Mouse (Mus musculus): ENCODE measurements around the gene Fgfr2.

- TF ChIP-seq POLR2A (IDR thresholded peaks at IDR 0.05; ENCODE audit: control insufficient read depth, low read depth, low read length) (no peak), CTCF (IDR thresholded peaks at IDR 0.05; ENCODE audit: control insufficient read depth, insufficient read depth, insufficient replicate concordance, low read depth, low read length) (no peak)
Measured at GRCm38 (mm10) chr7:130945730-130946129, 2177.4 kb downstream of the Fgfr2 start.
